Mouse (Mus musculus): ENCODE measurements at regions not wholly inside any gene's neighbourhood (a gene's known extent, or its start where the extent isn't known, plus 50 kb on each side); places are given as distances from the start of the nearest gene placed in this dataset.

DNA sequence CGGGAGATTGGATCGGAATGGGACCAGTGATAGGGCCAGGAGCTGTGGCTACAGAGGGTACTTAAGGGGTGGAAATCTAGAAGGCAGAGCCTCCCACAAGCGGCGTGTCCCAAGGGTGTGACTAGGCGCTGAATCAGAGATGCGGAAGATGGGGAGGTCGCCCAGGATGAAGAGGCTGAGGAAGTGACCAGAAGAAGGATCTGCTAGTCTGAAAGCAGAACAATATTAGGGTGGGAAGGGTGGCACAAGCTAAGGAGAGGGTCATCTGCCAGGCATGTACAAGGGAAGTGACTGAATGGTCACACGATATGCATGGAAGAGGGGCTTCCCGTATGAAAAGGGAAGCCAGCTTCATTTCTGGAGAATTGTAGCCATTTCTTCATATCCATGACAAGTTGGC is 99.4 kb upstream of the Rreb1 start:
- TF ChIP-seq CTCF (IDR thresholded peaks at IDR 0.05; ENCODE audit: low read depth) (no peak), EP300 (optimal IDR thresholded peaks at IDR 0.05) (no peak)

Measured in stomach, postnatal 0 days (tissue).